Mouse (Mus musculus) subcutaneous adipose tissue, adult 2 months (tissue): ENCODE results near the gene Plcb4. TPM values are rescaled to one million over a fixed set of nuclear protein-coding genes. Genes with fewer than 3 reads are reported as not detected.

Source experiments
- polyA plus RNA-seq: library from polyadenylated mRNA; depleted of rRNA; stranded (reverse); fragments of >200 nt; gene quantifications from 2 replicates; pipeline ENCODE4 v1.2.3, GENCODE M21; 2012; ENCODE audit warnings: low replicate concordance; rRNA removed

The Plcb4 gene
- 17.5 and 35.7 TPM in 2 replicates for polyA plus RNA-seq

GRCm38 (mm10) chr2:135658486-135659390 lies at the start of gene Plcb4:
Gene Plcb4, plus strand, starts transcription at chr2:135659011.

DNA sequence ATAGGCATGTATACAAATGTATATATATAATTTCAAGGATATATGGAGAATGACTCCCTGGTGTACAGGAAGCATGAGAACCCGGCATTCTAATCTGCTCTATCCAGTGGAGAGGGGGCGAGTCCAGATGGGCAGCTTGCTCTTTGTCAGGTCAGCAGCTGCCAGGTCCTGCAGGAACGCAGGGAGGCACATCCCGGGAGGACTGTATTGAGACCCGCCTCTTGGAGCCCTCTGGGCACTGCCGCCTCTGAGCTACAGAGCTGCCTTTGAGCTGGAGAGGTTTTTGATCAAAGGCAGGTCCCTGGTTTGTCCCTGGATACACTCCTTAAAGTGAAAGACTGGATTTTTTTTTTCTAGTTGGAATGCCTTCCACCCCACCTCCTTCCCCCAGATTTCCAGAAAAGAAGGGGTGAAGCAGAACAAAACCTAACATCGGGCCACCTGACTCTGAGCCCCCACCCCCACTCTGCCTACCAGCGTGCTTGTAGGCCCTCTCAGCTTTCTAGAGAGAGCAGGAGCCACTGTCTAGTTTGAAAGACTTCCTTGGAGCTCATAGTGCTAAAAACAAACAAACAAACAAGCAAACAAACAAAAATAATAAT lies 393.0 kb downstream of the Plcb4 start, which contains the start of gene Lamp5:
Gene Lamp5, plus strand, starts transcription at position 552 of the 602 bp plus-strand sequence.

